Mouse (Mus musculus): ENCODE data around the gene Cacna1c. TPM values are rescaled to one million over a fixed set of nuclear protein-coding genes. Genes with fewer than 3 reads are reported as not detected.
A peak's percentile ranks its signal among the peaks of the same experiment; 100 is the strongest.

Gene Cacna1c
- polyA plus RNA-seq, 1 experiment from 2014 or later = 6.2 TPM

DNA sequence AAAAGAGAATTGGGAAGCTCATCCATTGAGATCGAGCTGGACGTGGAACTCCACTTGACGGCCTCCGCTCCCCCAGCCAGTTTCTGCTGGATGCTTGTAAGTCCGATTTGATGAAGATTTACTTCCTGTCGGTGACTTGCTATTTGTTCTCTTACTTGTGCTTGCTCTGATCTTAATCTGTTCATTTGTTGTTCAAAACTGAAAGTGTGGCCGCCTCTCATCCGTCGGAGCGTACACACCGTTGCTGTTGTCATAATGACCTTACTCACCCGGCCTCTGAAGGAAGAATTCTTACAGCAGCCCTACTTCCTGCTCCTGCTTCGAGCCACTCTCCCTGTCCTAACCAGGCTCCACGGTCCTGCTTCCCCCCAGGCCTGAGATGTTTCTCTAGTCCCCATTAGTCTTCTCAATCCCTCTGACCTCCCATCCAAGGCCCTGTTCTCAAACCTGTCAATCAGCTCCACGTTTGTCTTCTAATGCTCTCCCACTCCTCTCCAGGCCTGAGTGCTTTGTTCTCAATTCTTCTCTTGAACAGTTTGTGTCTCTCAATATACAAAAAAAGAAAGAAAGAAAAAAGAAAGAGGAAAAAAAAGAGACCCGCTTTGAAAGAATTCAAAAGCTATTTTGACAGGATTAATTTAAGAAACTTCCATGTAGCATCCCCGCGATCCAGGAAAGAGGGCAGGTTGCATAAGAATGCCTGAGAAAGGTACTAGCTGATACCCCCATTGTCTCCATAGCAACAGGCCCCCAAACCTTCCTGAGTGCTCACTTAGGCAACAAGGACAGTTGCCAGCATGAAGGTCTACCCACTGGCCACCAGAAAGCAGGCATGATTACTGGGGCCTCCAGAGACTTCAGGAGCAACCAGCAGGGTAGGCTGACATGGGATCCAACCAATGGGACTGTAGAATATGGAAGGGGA lies 331.3 kb downstream of the Cacna1c start:
- no peaks in the 10 kb centered on the region for H3K27me3 ChIP-seq
- H3K4me2 ChIP-seq = no peak overlapping the region
- H3K9me3 ChIP-seq = no peaks in the 10 kb centered on the region
- no peak overlapping the region for H3K4me3 ChIP-seq (replicated peaks)
- 67% methylated on average over 18 of the region's 18 CpGs for WGBS
- peaks cover 21% of the 10 kb centered on the region for H3K4me1 ChIP-seq
- no peak overlapping the region for H3K9ac ChIP-seq
- no peaks in the 10 kb centered on the region for H3K36me3 ChIP-seq (replicated peaks)
- H3K27ac ChIP-seq = no peak overlapping the region
- no peak for ATAC-seq (ENCODE audit: low FRiP score)

DNA sequence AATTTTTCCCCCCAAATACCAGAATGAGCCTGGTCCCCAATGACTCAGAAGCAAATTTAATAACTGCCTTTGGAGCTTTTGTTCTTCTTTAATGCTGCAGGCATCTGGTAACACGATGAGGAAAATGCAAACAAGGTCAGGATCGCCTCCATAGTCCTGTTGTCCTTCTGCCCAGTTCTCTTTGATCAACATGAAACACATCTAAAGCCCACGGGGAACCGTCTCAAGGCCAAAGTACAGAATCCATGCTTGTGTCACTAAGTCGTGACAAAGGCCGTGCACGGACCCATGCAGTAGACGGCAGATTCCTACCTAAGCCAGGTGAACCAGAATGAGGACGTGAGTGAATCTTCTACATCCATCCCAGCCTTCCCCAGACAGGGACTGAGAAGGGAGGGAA lies 333.5 kb downstream of the Cacna1c start:
- ATAC-seq (ENCODE audit: low FRiP score) = no peak
- H3K4me1 ChIP-seq = peaks cover 19% of the 10 kb centered on the region
- H3K36me3 ChIP-seq (replicated peaks) = no peaks in the 10 kb centered on the region
- no peak overlapping the region for H3K4me3 ChIP-seq (replicated peaks)
- H3K27me3 ChIP-seq = no peaks in the 10 kb centered on the region
- no peak overlapping the region for H3K27ac ChIP-seq
- 91% methylated on average over 9 of the region's 9 CpGs for WGBS
- no peak overlapping the region for H3K9ac ChIP-seq
- no peaks in the 10 kb centered on the region for H3K9me3 ChIP-seq
- H3K4me2 ChIP-seq = no peak overlapping the region

DNA sequence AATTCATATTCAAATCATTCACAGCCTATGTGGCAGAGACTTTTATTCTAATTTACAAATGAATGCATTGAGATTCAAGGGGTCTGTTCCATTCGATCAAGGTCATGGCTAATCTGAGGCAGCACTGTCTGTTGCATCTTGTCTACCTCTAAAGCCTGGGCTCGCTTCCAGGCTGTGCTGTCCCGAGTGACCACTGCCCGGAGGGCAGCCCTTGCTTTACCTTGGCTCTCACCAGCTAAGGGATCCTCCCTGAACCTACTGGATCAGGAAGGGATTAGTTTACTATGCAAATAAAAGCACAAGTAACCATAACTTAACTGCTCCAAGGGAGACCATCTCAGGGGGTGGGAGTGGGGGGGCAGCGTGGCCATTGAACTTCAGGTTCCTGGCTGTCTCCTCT lies 334.1 kb downstream of the Cacna1c start:
- no peaks in the 10 kb centered on the region for H3K36me3 ChIP-seq (replicated peaks)
- peaks cover 13% of the 10 kb centered on the region; the same call in 1 of the 2 replicates for H3K4me1 ChIP-seq
- ATAC-seq (ENCODE audit: low FRiP score) = no peak
- H3K27ac ChIP-seq = no peak overlapping the region
- H3K9me3 ChIP-seq = no peaks in the 10 kb centered on the region
- H3K9ac ChIP-seq = no peak overlapping the region
- no peak overlapping the region for H3K4me2 ChIP-seq
- H3K27me3 ChIP-seq = no peaks in the 10 kb centered on the region
- WGBS = 71% methylated on average over 5 of the region's 5 CpGs
- no peak overlapping the region for H3K4me3 ChIP-seq (replicated peaks)

DNA sequence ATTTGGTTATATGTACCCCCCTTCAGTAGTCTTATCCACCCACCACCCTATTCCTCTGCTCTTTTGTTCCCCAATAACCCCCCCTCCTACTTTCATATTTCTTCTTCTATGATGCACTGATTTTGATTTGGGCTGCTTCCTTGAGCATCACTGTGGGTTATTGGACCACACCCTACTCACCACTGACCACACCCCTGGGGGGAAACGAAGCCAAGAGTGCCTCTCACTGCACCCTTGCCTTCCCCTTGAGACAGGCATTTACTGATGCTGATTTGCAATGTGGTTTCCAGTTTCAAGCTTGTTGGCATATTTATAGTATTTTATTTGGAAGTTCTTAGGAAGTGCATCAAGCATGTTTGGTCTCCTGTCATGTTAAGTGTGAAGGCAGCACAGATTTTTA lies 337.8 kb downstream of the Cacna1c start:
- 57% methylated on average over 1 of the region's 1 CpGs for WGBS
- no peaks in the 10 kb centered on the region for H3K9me3 ChIP-seq

DNA sequence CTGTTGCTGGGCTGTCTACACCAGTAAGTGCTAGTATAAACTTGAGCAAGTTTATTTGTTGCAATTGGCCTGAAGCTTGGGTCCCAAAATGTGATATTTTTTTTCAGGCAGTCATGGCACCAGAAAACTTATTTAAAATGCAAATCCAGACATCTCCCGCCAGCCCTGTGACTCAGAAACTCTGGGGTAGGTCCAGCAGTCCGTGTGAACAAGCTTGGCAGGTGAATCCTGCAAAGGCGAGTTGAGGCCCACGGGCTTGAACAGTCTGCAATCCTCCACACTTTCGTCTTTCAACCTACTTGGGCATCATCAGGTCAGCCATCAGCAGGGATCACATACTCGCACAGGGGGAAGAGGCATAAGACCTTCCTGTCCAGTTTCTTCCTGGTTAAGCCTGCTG lies 344.1 kb downstream of the Cacna1c start:
- no peaks in the 10 kb centered on the region for H3K4me1 ChIP-seq
- no peak overlapping the region for H3K9ac ChIP-seq
- H3K4me2 ChIP-seq = no peak overlapping the region
- no peaks in the 10 kb centered on the region for H3K27me3 ChIP-seq
- H3K9me3 ChIP-seq = no peaks in the 10 kb centered on the region
- no peak overlapping the region for H3K4me3 ChIP-seq (replicated peaks)
- no peak for ATAC-seq (ENCODE audit: low FRiP score)
- H3K36me3 ChIP-seq (replicated peaks) = no peaks in the 10 kb centered on the region
- 76% methylated on average over 6 of the region's 6 CpGs for WGBS
- no peak overlapping the region for H3K27ac ChIP-seq

More for the DNA sequence above, 337.8 kb downstream of the Cacna1c start:
- H3K4me3 ChIP-seq (replicated peaks) = no peak overlapping the region
- no peak for ATAC-seq (ENCODE audit: low FRiP score)
- H3K4me1 ChIP-seq = peaks cover 5% of the 10 kb centered on the region; the same call in 1 of the 2 replicates
- no peak overlapping the region for H3K9ac ChIP-seq
- H3K36me3 ChIP-seq (replicated peaks) = no peaks in the 10 kb centered on the region
- H3K27ac ChIP-seq = no peak overlapping the region
- H3K27me3 ChIP-seq = no peaks in the 10 kb centered on the region
- no peak overlapping the region for H3K4me2 ChIP-seq

DNA sequence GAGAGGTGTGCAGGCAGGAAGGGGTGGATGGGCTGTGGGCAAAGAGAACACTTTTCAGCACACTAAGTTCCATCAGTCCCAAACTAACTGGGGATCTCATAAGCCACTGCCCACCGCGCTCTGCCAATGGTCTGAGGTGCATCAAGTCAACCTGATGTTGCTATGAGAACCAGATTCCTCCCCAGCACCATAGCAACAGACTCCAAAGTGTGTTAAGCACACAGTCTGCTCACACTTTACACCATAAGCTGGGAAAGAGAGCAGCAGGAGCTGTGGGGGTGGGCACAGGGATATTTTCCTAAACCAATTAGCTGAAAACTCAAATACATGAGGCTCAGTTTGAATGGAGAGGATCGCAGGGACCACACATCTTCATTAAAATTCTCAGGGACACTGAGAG lies 345.1 kb downstream of the Cacna1c start:
- Histone ChIP-seq H3K9ac (no peak overlapping the region), H3K4me1 (peaks cover 10% of the 10 kb centered on the region), H3K4me2 (no peak overlapping the region), H3K4me3 (replicated peaks) (no peak overlapping the region), H3K36me3 (replicated peaks) (no peaks in the 10 kb centered on the region), H3K27me3 (no peaks in the 10 kb centered on the region), H3K27ac (no peak overlapping the region), H3K9me3 (no peaks in the 10 kb centered on the region)
- ATAC-seq (ENCODE audit: low FRiP score) = no peak
- WGBS = 78% methylated on average over 3 of the region's 3 CpGs

DNA sequence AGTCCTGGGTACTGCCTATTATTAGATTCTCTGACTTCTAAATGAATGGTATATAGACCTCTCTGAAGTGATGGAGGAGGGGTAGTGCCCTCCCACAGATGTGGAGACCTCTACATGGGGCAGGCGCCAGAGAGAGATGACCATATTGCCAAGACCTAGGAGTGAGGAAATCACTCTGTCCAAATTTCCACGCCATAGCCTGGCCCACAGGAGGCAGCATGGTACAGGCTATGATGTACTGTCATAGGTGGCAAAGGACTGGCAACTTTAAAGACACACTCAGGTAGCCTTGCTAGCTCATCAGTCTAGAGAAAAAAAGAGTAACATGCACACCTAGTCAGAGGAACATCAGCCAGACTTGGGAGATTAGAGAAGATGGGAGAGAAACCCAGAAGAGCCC lies 347.6 kb downstream of the Cacna1c start:
- Histone ChIP-seq H3K4me2 (no peak overlapping the region), H3K4me3 (replicated peaks) (no peak overlapping the region), H3K4me1 (peaks cover 22% of the 10 kb centered on the region), H3K36me3 (replicated peaks) (no peaks in the 10 kb centered on the region), H3K9ac (no peak overlapping the region), H3K9me3 (no peaks in the 10 kb centered on the region), H3K27ac (no peak overlapping the region), H3K27me3 (no peaks in the 10 kb centered on the region)
- no peak for ATAC-seq (ENCODE audit: low FRiP score)
- WGBS = 86% methylated on average over 2 of the region's 2 CpGs

DNA sequence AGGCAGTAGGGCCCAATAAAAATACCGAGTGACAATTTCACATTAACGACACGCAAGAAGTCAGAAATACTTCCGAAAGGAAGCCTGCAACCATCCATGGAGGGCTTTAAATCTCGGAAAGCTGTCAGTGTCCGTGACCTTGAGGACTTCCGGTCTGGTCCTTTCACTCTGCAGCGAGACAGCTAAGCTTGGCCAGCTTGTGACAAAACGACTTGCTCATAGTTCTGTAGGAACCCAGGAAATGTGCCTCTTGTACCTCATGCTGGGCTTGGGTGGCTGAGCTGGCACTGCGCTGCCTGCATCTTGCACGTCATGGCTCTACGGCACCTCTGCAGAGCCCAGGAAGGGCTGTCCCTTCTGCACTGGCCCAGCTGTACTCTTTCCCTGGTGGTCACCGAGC lies 348.5 kb downstream of the Cacna1c start:
- H3K9me3 ChIP-seq = no peaks in the 10 kb centered on the region
- H3K4me2 ChIP-seq = no peak overlapping the region
- WGBS = 91% methylated on average over 13 of the region's 13 CpGs

DNA sequence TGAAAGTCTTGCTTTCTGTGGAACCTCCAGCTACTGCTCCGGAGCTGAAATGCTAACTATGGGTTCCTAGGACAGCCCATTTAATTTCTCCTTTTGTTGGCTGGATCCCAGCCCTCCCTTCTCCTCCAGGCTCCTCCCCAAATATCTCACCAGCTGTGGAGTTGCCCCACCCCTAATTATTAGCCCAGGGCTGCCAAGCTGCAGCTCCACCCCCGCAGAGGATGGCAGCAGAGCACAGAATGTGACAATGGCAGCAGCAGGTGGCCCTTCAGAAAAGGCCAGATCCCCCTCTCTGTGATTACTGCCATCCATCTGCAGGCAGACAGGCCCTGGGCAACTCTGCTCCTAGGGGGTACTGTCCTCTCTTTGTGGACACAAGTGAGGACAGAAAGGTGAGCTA lies 350.4 kb downstream of the Cacna1c start:
- no peaks in the 10 kb centered on the region for H3K27me3 ChIP-seq
- no peaks in the 10 kb centered on the region for H3K36me3 ChIP-seq (replicated peaks)
- H3K4me3 ChIP-seq (replicated peaks) = no peak overlapping the region
- H3K9ac ChIP-seq = no peak overlapping the region
- WGBS = 12% methylated on average over 2 of the region's 2 CpGs
- peak; percentile 81 for ATAC-seq (ENCODE audit: low FRiP score)
- H3K4me2 ChIP-seq = no peak overlapping the region
- H3K9me3 ChIP-seq = no peaks in the 10 kb centered on the region
- peak overlapping the region; percentile 79 for H3K27ac ChIP-seq
- peaks cover 34% of the 10 kb centered on the region for H3K4me1 ChIP-seq

More for the DNA sequence above, 348.5 kb downstream of the Cacna1c start:
- Histone ChIP-seq H3K36me3 (replicated peaks) (no peaks in the 10 kb centered on the region), H3K4me1 (peaks cover 22% of the 10 kb centered on the region), H3K9ac (no peak overlapping the region), H3K27ac (no peak overlapping the region), H3K4me3 (replicated peaks) (no peak overlapping the region), H3K27me3 (no peaks in the 10 kb centered on the region)
- no peak for ATAC-seq (ENCODE audit: low FRiP score)

DNA sequence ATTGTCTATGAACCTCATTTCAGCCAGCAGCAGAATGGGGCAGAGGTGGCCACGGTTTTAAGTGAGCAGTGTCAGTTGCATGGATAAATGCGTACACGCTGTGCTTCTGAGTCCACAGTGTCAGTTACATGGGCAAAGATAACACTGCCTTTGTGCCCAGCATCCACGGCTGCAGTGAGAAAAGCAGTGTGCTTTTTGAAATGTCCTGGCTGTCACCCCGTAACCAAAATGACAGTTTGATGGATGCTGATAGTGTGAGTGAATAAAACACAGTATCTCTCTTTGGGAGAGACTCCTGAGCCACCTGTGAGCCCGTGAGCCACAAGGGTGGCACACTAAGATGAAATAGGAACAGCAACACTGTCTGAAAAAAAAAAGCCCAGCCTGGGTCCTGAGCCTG lies 351.0 kb downstream of the Cacna1c start:
- no peak for ATAC-seq (ENCODE audit: low FRiP score)
- WGBS = 76% methylated on average over 6 of the region's 6 CpGs

DNA sequence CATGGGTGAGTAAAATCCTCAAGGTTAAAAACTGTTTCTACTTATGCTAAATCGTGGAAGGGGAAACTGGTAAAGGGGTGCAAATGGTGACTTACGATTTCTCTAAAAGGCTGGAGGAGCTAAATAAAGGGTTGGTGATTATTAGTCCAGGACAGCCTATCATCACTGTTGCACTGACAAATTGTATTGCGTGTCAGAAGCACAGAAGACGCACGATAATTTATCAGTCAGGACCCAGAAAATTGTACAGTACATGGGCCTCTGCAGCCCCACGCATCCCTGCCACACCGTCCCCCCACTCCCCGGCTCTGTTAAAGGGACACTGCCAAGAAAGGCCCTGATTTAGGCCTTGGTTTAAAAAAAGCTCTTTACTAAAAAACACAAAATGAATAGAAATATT lies 352.7 kb downstream of the Cacna1c start:
- no peaks in the 10 kb centered on the region for H3K9me3 ChIP-seq
- H3K4me3 ChIP-seq (replicated peaks) = no peak overlapping the region
- no peak overlapping the region; the same call in 1 of the 2 replicates for H3K27ac ChIP-seq
- H3K9ac ChIP-seq = no peak overlapping the region
- no peak for ATAC-seq (ENCODE audit: low FRiP score)
- no peaks in the 10 kb centered on the region for H3K36me3 ChIP-seq (replicated peaks)
- no peak overlapping the region for H3K4me2 ChIP-seq
- H3K4me1 ChIP-seq = peaks cover 34% of the 10 kb centered on the region
- 78% methylated on average over 8 of the region's 8 CpGs for WGBS
- no peaks in the 10 kb centered on the region for H3K27me3 ChIP-seq

More for the DNA sequence above, 351.0 kb downstream of the Cacna1c start:
- Histone ChIP-seq H3K27ac (0 out of 2 replicates have a peak overlapping the region, but pooled peaks have one; percentile 13), H3K4me1 (peaks cover 34% of the 10 kb centered on the region), H3K36me3 (replicated peaks) (no peaks in the 10 kb centered on the region), H3K9ac (no peak overlapping the region), H3K4me3 (replicated peaks) (no peak overlapping the region), H3K4me2 (no peak overlapping the region), H3K9me3 (no peaks in the 10 kb centered on the region), H3K27me3 (no peaks in the 10 kb centered on the region)

DNA sequence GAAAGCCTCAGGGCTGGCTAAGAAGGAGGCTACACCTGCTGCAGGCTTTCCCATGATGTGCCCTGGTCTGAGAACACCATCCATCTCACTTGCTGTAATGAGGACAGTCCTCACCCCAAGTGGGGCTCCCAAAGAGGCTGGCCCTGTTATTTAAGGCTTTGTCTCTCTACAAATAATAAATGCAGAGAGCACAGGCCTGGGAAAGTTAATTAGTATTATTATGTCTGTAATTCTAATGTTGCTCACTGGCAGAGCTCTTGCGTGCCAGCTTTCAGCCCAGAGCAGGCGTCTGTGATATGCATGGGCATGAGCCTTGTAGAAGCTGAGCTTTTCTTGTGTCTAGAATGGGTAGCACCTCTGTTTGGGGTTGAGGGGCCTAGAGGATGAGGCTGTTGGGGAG lies 354.3 kb downstream of the Cacna1c start:
- no peak for ATAC-seq (ENCODE audit: low FRiP score)
- WGBS = 71% methylated on average over 2 of the region's 2 CpGs
- no peak overlapping the region for H3K9ac ChIP-seq
- H3K27ac ChIP-seq = 0 out of 2 replicates have a peak overlapping the region, but pooled peaks have one; percentile 36
- peaks cover 32% of the 10 kb centered on the region for H3K4me1 ChIP-seq
- no peak overlapping the region for H3K4me3 ChIP-seq (replicated peaks)
- no peaks in the 10 kb centered on the region for H3K36me3 ChIP-seq (replicated peaks)
- no peaks in the 10 kb centered on the region for H3K9me3 ChIP-seq
- H3K4me2 ChIP-seq = no peak overlapping the region
- H3K27me3 ChIP-seq = no peaks in the 10 kb centered on the region

All from forebrain, embryonic 12.5 days (tissue).